Mouse (Mus musculus) heart, embryonic 10.5 days (tissue): ENCODE data around the gene Gnpat. TPM values are rescaled to one million over a fixed set of nuclear protein-coding genes. Genes with fewer than 3 reads are reported as not detected.

Source experiments
- DNase-seq: peaks from one replicate; pipeline ENCODE4 v3.0.0-alpha.2; 2017; ENCODE audit warnings: low spot score
- H3K27ac ChIP-seq: fragments of 300-500 bp; sonication (generic); 2 replicates; pipeline ENCODE4 v1.5.1; 2016; ENCODE audit warnings: mild to moderate bottlenecking
- H3K27me3 ChIP-seq: fragments of 300-500 bp; sonication (generic); 2 replicates; pipeline ENCODE4 v1.6.1; 2016; ENCODE audit warnings: mild to moderate bottlenecking; ENCODE audit not compliant: poor library complexity, insufficient read depth, severe bottlenecking
- H3K36me3 ChIP-seq: fragments of 300-500 bp; sonication (generic); 2 replicates; pipeline ENCODE4 v1.6.1; 2016; ENCODE audit warnings: mild to moderate bottlenecking, moderate library complexity
- H3K4me1 ChIP-seq: fragments of 300-500 bp; sonication (generic); 2 replicates; pipeline ENCODE4 v1.6.1; 2016; ENCODE audit warnings: mild to moderate bottlenecking
- H3K4me3 ChIP-seq: fragments of 300-500 bp; sonication (generic); 2 replicates; pipeline ENCODE4 v1.5.1; 2016; ENCODE audit warnings: mild to moderate bottlenecking, moderate library complexity
- H3K9me3 ChIP-seq: fragments of 300-500 bp; sonication (generic); 2 replicates; pipeline ENCODE4 v1.6.1; 2016; ENCODE audit warnings: mild to moderate bottlenecking, moderate library complexity
- WGBS: fragments of 180-500 bp; shearing (Covaris S2); methylation state at CpG from one replicate; pipeline ENCODE4 v1.1.7; 2016; 5-methylcytosine and 5-hydroxymethylcytosine counted together
- polyA plus RNA-seq: library from polyadenylated mRNA; unstranded; fragments of >200 nt; fragmentation: Nextera tagmentation; extraction: Ambion mirVana; gene quantifications from 2 replicates; pipeline ENCODE4 v1.2.1, GENCODE M21; 2016

The Gnpat gene
- polyA plus RNA-seq, 1 experiment from 2014 or later, result 132 TPM

GRCm38 (mm10) chr8:124860188-124860587 lies 2.6 kb upstream of the Gnpat start:
- Histone ChIP-seq H3K27ac (peak overlapping the region; percentile 81), H3K9me3 (no peaks in the 10 kb centered on the region), H3K4me1 (peaks cover 43% of the 10 kb centered on the region), H3K36me3 (peaks cover 58% of the 10 kb centered on the region), H3K4me3 (no peak overlapping the region), H3K27me3 (no peaks in the 10 kb centered on the region)
- no peak for DNase-seq
- 51% methylated on average over 3 of the region's 3 CpGs for WGBS

GRCm38 (mm10) chr8:124863163-124863677 lies 387 bp downstream of the Gnpat start:
- WGBS, result 0% methylated on average over 33 of the region's 33 CpGs
- DNase-seq, result no peak
- H3K27ac ChIP-seq, result peak overlapping the region; percentile 99
- peaks cover 33% of the 10 kb centered on the region for H3K36me3 ChIP-seq
- no peaks in the 10 kb centered on the region for H3K9me3 ChIP-seq
- peak overlapping the region; percentile 99 for H3K4me3 ChIP-seq
- no peaks in the 10 kb centered on the region for H3K27me3 ChIP-seq
- H3K4me1 ChIP-seq, result peaks cover 68% of the 10 kb centered on the region

DNA sequence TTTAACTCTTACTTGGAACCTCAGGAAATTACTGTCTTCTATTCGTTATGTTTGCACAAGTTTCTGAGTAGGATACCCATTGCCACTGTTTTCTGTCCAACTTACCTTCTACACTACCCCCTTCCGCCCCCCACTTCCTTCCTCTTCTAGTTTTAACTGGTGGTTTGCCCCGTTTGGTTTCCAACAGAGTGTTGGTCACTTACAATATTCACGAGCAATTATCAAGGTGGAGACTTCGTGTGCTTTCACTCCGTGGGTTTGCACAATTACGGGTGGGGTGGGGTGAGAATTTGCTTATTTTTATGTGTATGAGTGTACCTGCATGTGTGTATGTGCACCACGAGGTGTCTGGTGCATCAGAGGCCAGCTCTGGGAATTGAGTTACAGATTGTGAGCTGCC lies 896 bp downstream of the Gnpat start:
- DNase-seq, result no peak
- H3K36me3 ChIP-seq, result peaks cover 28% of the 10 kb centered on the region
- peaks cover 70% of the 10 kb centered on the region for H3K4me1 ChIP-seq
- H3K9me3 ChIP-seq, result no peaks in the 10 kb centered on the region
- peak overlapping the region; percentile 99 for H3K27ac ChIP-seq
- 20% methylated on average over 8 of the region's 8 CpGs for WGBS
- H3K27me3 ChIP-seq, result no peaks in the 10 kb centered on the region
- peak overlapping the region; percentile 99 for H3K4me3 ChIP-seq

DNA sequence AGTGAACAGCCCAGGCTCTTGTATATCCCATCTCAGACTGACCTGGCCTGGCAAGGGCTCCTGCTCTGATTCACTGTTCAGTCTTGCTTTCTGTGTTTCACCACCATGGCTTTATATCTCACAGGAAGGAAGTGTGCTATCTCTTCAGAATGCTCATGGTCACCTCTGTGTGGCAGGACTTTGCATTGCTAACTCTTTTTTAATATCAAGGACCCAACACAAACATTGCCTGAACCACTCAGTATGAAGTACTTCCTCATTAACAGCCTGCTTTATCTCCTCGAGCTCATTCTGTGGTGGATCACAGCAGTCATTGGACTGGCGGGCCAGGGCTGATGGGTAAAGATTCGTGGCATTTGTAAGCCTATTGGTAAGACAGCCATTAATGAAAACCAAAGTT lies 3.8 kb downstream of the Gnpat start:
- H3K4me3 ChIP-seq, result 0 out of 2 replicates have a peak overlapping the region, but pooled peaks have one; percentile 1
- DNase-seq, result no peak
- H3K27me3 ChIP-seq, result no peaks in the 10 kb centered on the region
- 33% methylated on average over 3 of the region's 3 CpGs for WGBS
- no peaks in the 10 kb centered on the region for H3K9me3 ChIP-seq
- 0 out of 2 replicates have a peak overlapping the region, but pooled peaks have one; percentile 10 for H3K27ac ChIP-seq
- H3K4me1 ChIP-seq, result peaks cover 50% of the 10 kb centered on the region
- peaks cover 13% of the 10 kb centered on the region for H3K36me3 ChIP-seq

GRCm38 (mm10) chr8:124867126-124867525 lies 4.3 kb downstream of the Gnpat start:
- 24% methylated on average over 2 of the region's 2 CpGs for WGBS
- H3K27me3 ChIP-seq, result no peaks in the 10 kb centered on the region
- peak overlapping the region; percentile 49; the same call in 1 of the 2 replicates for H3K27ac ChIP-seq
- H3K36me3 ChIP-seq, result peaks cover 17% of the 10 kb centered on the region
- 0 out of 2 replicates have a peak overlapping the region, but pooled peaks have one; percentile 1 for H3K4me3 ChIP-seq
- H3K9me3 ChIP-seq, result no peaks in the 10 kb centered on the region
- no peak for DNase-seq
- peaks cover 52% of the 10 kb centered on the region for H3K4me1 ChIP-seq

DNA sequence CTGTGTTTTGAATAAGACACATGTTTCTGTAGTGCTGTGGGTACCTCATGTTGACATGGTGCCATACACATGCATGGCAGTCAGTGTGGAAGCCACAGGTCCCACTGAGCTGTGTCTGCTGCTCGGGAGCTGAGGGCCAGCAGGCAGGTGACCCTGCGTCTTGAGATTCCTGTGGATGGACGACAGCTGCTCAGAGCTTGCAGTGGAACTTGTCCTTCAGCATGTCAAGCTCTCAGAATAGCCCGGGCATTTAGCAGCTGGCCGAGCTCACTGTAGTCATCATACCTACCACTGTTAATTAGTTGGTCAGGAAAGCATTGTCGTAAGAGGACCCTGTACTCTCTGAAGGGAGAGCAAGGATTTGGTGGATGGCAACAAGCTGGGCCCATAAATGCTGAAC lies 6.9 kb downstream of the Gnpat start:
- Histone ChIP-seq H3K27me3 (no peaks in the 10 kb centered on the region), H3K36me3 (peaks cover 41% of the 10 kb centered on the region), H3K9me3 (no peaks in the 10 kb centered on the region), H3K4me3 (no peak overlapping the region), H3K27ac (no peak overlapping the region), H3K4me1 (peaks cover 55% of the 10 kb centered on the region)
- 62% methylated on average over 6 of the region's 6 CpGs for WGBS
- no peak for DNase-seq

GRCm38 (mm10) chr8:124871474-124871873 lies 8.6 kb downstream of the Gnpat start:
- Histone ChIP-seq H3K36me3 (peaks cover 52% of the 10 kb centered on the region), H3K4me1 (peaks cover 47% of the 10 kb centered on the region), H3K27ac (no peak overlapping the region), H3K9me3 (no peaks in the 10 kb centered on the region), H3K27me3 (no peaks in the 10 kb centered on the region), H3K4me3 (no peak overlapping the region)
- WGBS, result 91% methylated on average over 7 of the region's 7 CpGs
- DNase-seq, result no peak

GRCm38 (mm10) chr8:124872081-124872480 lies 9.2 kb downstream of the Gnpat start:
- WGBS, result 91% methylated on average over 7 of the region's 7 CpGs
- peaks cover 58% of the 10 kb centered on the region for H3K36me3 ChIP-seq

GRCm38 (mm10) chr8:124872690-124873089 lies 9.9 kb downstream of the Gnpat start:
- Histone ChIP-seq H3K27me3 (no peaks in the 10 kb centered on the region), H3K36me3 (peaks cover 64% of the 10 kb centered on the region)
- no peak for DNase-seq

More at GRCm38 (mm10) chr8:124872081-124872480, 9.2 kb downstream of the Gnpat start:
- no peak overlapping the region for H3K4me3 ChIP-seq
- DNase-seq, result no peak
- H3K4me1 ChIP-seq, result peaks cover 41% of the 10 kb centered on the region
- H3K27ac ChIP-seq, result no peak overlapping the region
- H3K27me3 ChIP-seq, result no peaks in the 10 kb centered on the region
- H3K9me3 ChIP-seq, result no peaks in the 10 kb centered on the region

GRCm38 (mm10) chr8:124878141-124878540 lies 15.3 kb downstream of the Gnpat start:
- no peaks in the 10 kb centered on the region for H3K9me3 ChIP-seq
- no peaks in the 10 kb centered on the region for H3K27me3 ChIP-seq
- H3K27ac ChIP-seq, result no peak overlapping the region
- no peak for DNase-seq
- WGBS, result 87% methylated on average over 5 of the region's 5 CpGs
- peaks cover 5% of the 10 kb centered on the region; the same call in 1 of the 2 replicates for H3K4me1 ChIP-seq
- peaks cover 97% of the 10 kb centered on the region for H3K36me3 ChIP-seq
- H3K4me3 ChIP-seq, result no peak overlapping the region

More at GRCm38 (mm10) chr8:124872690-124873089, 9.9 kb downstream of the Gnpat start:
- Histone ChIP-seq H3K4me1 (peaks cover 35% of the 10 kb centered on the region), H3K27ac (no peak overlapping the region), H3K4me3 (no peak overlapping the region), H3K9me3 (no peaks in the 10 kb centered on the region)
- 45% methylated on average over 5 of the region's 5 CpGs for WGBS

DNA sequence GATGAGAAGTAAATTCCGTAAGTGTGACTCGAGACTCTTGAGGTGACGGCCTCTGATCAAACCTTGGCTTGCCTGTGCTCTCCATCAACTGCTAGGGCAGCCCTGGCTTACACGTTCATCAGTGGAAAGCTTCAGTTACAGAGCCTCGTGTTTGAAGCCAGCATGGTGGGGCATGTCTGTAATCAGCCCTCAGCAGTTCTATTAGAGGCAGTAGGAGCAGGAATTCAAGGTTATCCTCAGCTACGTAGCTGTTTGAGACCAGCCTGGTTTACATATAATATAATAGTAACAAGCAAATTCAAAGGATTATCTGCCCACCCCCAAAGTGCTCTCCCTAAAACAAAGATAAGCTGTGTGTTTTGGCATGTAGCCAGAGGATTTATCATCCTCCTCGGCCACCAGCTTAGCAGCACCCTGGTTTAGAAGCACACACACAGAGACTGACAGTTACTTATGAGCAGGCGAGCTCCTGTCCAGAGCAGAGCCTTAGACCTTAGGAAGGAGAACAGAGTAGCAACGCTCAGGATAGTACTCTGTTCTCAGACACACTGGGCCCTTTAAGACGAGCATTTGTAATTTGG lies 16.2 kb downstream of the Gnpat start:
- H3K4me3 ChIP-seq, result no peak overlapping the region
- no peaks in the 10 kb centered on the region for H3K27me3 ChIP-seq
- H3K36me3 ChIP-seq, result peaks cover 97% of the 10 kb centered on the region
- no peak for DNase-seq
- H3K27ac ChIP-seq, result no peak overlapping the region
- 70% methylated on average over 10 of the region's 10 CpGs for WGBS
- 0 out of 2 replicates have a peak, but pooled peaks cover 2% of the 10 kb centered on the region for H3K4me1 ChIP-seq
- no peaks in the 10 kb centered on the region for H3K9me3 ChIP-seq

- H3K4me3 ChIP-seq, result no peak overlapping the region
- WGBS, result 90% methylated on average over 5 of the region's 5 CpGs
- no peaks in the 10 kb centered on the region for H3K4me1 ChIP-seq
- H3K27ac ChIP-seq, result no peak overlapping the region
- peaks cover 85% of the 10 kb centered on the region for H3K36me3 ChIP-seq
- H3K9me3 ChIP-seq, result no peaks in the 10 kb centered on the region; the same call in 1 of the 2 replicates
- DNase-seq, result no peak
- H3K27me3 ChIP-seq, result no peaks in the 10 kb centered on the region
Measured at GRCm38 (mm10) chr8:124888385-124888784, 25.6 kb downstream of the Gnpat start.

DNA sequence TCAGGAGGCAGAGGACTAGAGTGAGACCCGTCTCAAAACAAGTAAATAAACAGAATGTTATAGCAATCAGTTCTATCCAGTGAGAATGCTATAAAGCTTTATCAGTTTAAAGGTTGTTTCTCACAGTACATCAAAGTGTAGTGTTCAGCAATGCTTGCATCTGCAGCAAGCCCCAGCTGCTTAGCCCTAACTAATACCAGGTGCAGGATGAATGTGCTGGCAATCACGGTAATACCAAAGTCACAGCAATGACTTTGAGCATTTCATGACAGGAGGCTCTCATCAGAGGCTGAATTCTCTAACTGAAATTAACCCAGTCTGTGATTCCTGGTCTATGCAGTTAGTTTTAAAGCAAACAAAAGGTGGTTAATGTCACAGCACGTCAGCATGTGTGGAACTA lies 29.8 kb downstream of the Gnpat start:
- 75% methylated on average over 3 of the region's 3 CpGs for WGBS
- H3K27ac ChIP-seq, result no peak overlapping the region
- no peaks in the 10 kb centered on the region for H3K27me3 ChIP-seq
- no peak overlapping the region for H3K4me3 ChIP-seq
- peaks cover 18% of the 10 kb centered on the region for H3K4me1 ChIP-seq
- no peaks in the 10 kb centered on the region; the same call in 1 of the 2 replicates for H3K9me3 ChIP-seq
- DNase-seq, result no peak
- H3K36me3 ChIP-seq, result peaks cover 72% of the 10 kb centered on the region
